Mouse (Mus musculus) mouse embryonic stem cell (cell line): ENCODE data around the gene Furin.

Experiments used
- in situ Hi-C, 2 experiments: fragments of 300-500 bp; cut with MboI; formaldehyde crosslinking; loops; 1 replicate in 1 of 2; 3 replicates in 1 of 2; pipeline ENCODE4 v1.14.3; 2019 to 2020; ENCODE audit warnings: low sequenced_read_pairs in 2 of 2, low pct_unique_long_range_greater_than_20kb in 1 of 2, mixed read lengths in 1 of 2; ENCODE audit not compliant: unreplicated experiment in 1 of 2

Furin gene

DNA sequence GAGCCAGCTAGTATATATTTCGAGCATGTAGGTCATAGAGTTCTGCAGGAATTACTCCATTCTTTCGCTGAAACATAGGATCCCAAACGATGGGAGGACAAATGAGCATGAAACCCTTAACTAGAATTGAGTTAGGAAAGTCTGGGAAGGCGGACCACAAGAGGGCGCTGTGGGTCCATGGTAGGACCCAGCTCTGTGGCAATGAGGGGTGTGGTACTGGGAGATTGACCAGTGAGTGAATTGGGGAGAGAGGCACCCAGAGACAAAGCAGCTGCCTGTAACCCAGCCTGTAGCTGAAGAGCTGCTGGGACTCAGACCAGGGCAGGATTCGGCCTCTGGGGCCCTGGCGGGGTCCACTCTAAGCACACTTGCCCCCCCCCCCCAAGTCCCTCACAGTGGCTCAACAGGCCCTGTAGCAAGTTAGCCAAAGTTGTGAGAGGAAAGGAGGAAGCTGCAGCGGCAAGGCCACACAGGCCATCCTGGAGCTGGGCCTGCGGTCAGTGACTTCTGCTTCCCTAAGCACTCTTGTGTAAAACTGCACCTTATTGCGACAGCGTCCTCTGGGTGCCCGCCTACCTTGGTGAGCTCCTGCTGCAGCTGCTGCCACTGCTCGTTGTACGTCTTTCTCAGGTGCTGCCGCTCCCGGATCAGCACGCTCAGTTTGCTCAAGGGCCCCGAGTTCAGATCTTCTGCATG lies 18.9 kb downstream of the Furin start:
- in situ Hi-C loops: loop anchor here (5.0 to 25.0 kb wide), 4 partner anchors 191 to 476 kb away; partner anchors contain the start of gene Zscan2 (in 1 of the 2)

DNA sequence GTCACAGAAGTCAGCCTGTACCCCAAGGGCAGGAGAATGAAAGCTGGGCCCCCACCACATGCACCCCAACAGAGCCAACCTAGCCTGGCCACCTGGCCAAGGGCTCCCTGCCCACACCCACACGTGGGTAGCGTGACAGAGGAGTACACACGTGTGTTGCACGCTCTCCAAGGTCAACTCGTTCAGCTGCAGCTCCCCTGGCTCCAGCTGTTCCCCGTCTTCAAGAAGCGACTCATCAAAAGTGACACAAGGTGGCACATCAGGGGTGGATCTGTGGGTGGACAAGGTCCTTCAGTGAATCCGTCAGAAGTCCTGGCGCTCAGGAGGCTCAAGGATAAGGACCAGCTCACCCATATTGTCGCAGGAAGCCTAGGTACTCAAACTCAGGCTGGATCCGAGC lies 22.3 kb downstream of the Furin start:
- in situ Hi-C loops: loop anchor here in 1 of 2 experiments (10.0 to 25.0 kb wide), 2 partner anchors 202 to 479 kb away; partner anchors contain the start of gene Zscan2

DNA sequence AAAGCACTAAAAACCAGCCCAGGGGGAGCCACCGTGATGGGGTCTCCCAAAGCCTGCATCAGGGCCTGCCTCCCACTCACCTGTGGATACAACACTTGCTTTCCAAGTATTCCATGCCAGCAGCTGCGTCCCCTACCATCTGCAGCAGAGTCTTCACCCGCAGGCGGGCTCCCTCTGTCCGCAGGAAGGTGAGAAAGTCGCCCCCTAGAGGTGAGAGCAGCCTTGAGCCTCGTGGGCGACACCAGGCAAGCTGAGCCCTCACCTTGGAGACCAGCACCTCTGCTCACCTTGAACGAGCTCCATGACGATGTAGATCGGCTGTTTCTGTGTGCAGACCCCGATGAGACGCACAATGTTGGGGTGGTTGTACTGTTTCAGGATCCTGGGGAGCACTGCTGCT lies 25.7 kb downstream of the Furin start:
- in situ Hi-C loops: loop anchor here (5.0 to 25.0 kb wide), 3 partner anchors 37 to 483 kb away; partner anchors contain the start of genes Hddc3 (in 1 of the 2), Unc45a (in 1 of the 2) and Zscan2 (in 1 of the 2)

DNA sequence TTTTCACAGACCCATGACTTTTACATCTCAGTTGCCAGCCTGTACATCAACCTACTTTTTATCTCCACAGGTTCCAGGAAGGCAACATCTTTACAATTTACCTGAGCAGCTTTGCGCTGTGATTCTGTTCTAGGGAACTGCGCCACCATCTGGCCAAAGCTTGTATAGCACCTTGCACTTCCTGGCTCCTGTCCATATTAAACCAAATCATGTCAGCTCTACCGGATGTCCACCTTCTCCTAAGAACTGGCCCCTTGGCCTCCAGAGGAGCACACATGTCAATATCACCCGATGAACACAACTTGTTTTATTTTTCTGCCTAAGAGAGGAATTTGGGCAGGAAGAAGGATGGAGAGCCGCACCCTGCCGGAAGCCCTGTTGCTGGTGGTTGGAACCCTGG lies 27.8 kb downstream of the Furin start:
- in situ Hi-C loops: loop anchor here (5.0 to 25.0 kb wide), 3 partner anchors 35 to 485 kb away; partner anchors contain the start of genes Hddc3 (in 1 of the 2), Unc45a (in 1 of the 2) and Zscan2 (in 1 of the 2)

DNA sequence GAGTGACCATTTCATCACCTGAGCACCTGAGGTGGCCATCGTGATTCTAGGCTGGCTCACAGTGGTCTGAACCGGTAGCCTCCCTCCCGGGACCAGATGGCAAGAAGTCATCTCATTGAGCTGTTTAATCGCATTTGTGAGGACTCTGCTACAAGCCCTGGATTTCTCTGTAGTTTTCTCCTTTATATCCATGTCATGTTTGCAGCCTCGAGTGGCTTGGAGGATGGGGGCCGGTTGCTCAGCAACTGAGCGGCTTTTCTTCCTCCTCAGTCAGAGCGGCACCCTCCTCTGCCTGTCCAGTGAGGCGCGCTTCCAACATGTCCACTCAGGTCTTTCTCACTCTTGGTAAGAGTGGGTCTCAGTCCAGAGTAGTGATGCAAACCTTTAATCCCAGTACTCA lies 29.0 kb downstream of the Furin start:
- in situ Hi-C loops: loop anchor here (5.0 to 25.0 kb wide), 3 partner anchors 34 to 486 kb away; partner anchors contain the start of genes Hddc3 (in 1 of the 2), Unc45a (in 1 of the 2) and Zscan2 (in 1 of the 2)

DNA sequence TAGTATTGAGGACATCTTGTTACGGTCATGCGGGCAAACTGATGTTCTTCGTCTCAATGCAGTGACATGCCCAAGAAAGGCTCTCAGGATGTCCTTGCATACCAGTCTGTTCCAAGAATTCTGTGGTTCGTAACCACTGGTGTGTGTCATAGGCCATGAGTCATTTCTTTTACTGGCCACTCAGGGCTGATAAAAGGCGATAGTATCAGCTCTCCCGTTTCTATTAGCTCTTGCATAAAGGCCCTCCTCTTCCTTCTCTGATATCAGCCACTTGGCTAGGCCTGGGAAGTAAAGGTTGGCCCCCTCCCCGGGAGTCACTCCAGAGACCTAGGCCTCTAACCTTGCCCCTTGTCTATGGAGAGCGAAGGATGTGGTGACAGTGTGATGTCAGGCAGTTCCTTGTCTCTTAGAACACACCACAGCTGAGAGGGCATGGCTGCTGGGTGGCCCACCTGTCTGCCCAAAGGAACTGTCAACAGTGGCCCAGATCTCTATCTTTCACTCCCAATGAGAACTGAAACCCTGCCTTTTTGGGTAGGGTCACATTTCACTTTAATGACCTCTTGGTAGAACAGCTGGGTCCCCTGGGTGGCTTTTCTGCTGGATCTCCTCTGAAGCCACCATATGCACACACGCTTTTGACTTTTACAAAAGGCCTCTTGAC lies 29.7 kb downstream of the Furin start:
- in situ Hi-C loops: loop anchor here (5.0 to 25.0 kb wide), 3 partner anchors 33 to 487 kb away; partner anchors contain the start of genes Hddc3 (in 1 of the 2), Unc45a (in 1 of the 2) and Zscan2 (in 1 of the 2)

DNA sequence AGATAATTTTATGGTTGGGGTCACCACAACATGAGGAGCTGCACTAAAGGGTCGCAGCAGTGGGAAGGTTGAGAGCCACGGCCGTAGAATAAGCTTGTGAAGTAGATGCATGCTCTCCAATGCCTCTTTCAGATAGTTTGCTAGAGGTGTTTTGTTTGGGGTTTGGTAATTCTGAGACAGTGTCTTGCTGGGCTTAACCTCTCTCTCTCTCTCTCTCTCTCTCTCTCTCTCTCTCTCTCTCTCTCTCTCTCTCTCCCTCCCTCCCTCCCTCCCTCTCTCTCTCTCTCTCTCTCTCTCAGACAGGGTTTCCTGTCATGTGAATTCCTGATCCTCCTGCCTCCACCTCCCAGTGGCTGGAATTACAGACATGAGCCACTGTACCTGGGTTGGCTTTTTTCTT lies 30.5 kb downstream of the Furin start:
- in situ Hi-C loops: loop anchor here (5.0 to 25.0 kb wide), 3 partner anchors 32 to 488 kb away; partner anchors contain the start of genes Hddc3 (in 1 of the 2), Unc45a (in 1 of the 2) and Zscan2 (in 1 of the 2)

DNA sequence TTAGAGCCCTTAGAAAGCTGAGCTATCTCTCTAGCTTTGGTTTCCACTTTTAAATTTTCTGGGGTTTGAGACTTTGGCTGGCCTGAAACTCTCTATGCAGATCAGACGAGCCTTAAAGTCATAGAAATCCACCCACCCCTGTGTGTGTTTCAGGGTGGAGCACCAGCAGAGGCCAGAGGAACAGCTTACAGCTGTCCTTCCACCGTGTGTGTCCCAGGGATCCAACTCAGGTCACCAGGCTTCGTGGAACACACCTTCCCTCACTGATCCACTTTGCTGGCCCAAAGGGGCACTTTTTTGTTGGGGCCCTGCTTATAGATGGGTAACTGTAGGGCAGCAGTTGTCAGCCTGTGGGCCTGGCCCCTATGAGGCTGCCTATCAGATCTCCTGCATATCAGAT lies 31.0 kb downstream of the Furin start:
- in situ Hi-C loops: loop anchor here (10.0 kb wide), 1 partner anchor 229 kb away; no protein-coding TSS in a partner anchor

DNA sequence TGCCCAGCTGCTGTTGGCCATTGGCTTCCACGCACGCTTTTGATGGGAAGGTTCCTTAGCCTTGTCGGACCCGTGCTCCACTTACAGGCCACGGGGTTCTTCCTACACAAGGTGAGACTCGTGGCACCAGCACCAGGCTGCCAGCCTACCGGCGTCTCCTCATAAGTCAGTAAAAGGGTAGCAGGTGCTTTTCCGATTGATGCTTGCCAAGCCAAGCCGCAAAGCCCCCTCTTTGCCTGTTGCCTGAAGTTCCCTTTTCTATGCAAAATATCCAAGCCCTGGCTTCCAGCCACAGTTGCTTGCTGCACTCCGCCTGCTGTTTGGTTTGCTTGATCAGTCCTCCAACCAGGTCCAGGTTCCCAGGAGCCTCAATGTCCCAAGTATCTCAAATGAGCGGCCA lies 31.4 kb downstream of the Furin start:
- in situ Hi-C loops: loop anchor here (10.0 kb wide), 1 partner anchor 229 kb away; no protein-coding TSS in a partner anchor

DNA sequence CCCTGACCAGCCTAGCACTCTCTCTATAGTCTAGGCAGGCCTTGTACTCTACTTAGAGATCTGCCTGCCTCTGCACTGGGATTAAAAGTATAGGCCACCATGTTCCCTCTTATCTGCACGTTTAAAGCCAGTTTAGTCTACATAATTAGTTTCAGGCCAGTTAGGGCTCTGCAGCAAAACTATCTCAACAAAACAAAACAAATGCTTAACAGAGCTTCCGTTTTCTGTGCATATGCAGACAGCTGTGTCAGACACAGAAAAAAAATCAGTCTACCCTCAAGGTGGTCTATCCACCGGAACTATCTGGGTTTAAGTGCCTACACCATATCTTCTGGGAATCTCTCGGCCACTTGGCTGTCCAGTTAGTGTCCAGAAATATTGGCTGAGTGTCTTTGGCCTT lies 31.9 kb downstream of the Furin start:
- in situ Hi-C loops: loop anchor here (10.0 kb wide), 1 partner anchor 229 kb away; no protein-coding TSS in a partner anchor

DNA sequence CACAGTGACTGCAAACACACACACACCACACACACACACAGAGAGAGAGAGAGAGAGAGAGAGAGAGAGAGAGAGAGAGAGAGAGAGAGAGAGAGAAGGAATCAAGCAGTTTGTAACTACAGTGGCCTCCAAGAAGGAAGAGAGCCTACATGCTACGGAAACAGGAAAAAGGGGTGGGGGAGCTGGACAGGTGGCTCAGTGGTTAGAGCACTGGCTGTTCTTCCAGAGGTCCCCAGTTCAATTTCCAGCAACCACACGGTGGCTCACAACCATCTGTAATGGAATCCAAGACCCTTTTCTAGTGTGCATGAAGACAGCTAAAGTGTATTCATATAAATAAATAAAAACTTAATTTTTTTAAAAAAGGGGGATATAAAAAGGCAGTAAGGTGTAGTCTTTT lies 32.6 kb downstream of the Furin start:
- in situ Hi-C loops: loop anchor here (10.0 kb wide), 1 partner anchor 228 kb away; no protein-coding TSS in a partner anchor

DNA sequence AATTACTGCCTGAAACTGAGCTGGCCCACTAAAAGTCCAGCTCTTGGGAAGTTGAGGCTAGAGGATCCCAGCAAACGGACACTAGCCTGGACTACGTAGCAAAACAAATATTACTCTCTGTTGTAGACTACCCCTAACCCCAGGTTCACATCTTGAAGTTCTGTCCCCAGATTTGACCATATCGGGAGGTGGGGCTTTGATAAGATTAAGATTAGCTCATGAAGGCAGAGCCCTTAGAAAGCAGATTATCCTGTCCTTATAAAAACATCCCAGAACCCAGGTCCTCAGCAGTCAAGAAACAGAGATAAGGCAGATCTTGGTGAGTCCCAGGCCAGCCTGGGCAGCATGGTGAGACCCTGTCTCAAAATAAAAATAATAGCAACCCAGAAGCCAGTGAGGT lies 33.1 kb downstream of the Furin start:
- in situ Hi-C loops: loop anchor here (10.0 kb wide), 1 partner anchor 227 kb away; no protein-coding TSS in a partner anchor

DNA sequence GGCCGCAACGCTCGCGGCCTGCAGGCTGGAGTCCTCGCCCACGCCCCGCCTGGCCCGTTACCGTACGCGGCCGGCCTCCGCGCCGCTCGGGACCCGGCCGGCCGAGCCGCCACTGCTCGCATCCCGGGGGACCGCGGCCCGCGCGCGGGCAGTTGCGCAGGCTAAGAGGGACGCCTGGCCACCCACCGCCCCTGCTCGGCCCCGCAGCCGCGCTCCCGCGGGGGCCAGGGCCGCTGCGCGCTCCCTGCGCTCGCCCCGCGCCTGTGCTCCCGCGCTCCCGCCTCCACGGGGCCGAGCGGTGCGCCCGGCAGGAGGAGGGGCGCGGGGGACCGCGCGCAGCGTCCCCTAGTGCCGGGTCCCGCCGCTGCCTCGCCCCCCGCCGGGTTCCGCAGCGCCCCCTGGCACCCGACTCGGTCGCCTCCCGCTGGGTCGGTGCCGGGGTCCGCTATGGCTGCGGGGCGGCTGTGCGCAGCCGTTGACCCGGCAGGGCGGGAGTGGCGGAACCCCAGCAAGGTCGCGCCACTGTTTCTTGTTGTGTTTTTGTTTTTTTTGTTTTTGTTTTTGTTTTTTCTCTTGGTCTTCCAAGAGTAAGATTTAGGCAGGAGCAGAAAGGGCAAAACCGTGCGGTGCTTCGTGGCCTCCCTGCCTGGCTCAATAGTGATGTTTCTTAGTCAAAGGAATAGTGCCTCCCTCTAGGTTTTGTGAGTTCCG lies 34.0 kb downstream of the Furin start, which contains the start of gene Man2a2:
Man2a2 (minus strand) TSS at position 335 of the 711 bp plus-strand sequence.
- in situ Hi-C loops: loop anchor here (10.0 kb wide), 1 partner anchor 226 kb away; no protein-coding TSS in a partner anchor

DNA sequence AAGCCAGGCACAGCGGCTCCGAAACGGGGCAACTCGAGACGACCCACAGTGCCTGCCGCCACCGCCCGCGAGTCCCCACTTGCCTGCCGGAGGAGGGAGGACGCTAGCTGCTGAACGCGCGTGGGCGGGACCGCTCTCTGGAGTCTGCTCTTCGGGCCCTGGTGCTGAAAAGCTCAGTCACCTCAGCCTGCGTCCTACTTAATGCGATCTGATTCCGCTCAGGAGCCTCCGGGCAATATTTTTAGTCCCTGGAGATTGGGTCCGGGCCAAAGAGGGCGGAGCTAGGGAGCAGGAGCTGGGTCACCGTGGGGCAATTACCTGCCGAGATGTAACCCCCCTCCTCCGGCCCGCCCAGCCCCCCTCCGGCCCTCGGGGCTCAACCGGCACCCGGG lies 34.6 kb downstream of the Furin start:
- in situ Hi-C loops: loop anchor here (10.0 kb wide), 1 partner anchor 226 kb away; no protein-coding TSS in a partner anchor

DNA sequence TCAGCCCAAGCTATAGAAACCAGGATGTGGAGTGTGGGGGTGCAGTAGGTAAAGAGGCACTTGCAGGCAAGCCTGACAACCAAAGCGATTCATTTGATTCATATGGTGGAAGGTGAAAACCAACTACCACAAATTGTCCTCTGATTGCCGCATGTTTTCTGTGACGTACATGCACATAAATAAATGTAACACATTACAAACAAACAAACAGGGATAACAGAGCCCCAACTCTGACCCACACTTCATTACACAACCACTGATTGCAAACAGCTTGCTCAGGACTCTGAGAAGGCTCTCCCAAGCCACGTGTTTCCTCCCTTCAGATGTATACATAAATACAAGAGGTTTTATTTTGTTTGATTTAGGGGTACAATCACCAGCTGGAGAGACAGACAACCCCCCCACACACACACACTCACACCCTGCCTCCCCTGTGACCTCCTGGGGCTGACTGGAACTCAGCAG lies 35.2 kb downstream of the Furin start:
- in situ Hi-C loops: loop anchor here (10.0 kb wide), 1 partner anchor 225 kb away; no protein-coding TSS in a partner anchor

DNA sequence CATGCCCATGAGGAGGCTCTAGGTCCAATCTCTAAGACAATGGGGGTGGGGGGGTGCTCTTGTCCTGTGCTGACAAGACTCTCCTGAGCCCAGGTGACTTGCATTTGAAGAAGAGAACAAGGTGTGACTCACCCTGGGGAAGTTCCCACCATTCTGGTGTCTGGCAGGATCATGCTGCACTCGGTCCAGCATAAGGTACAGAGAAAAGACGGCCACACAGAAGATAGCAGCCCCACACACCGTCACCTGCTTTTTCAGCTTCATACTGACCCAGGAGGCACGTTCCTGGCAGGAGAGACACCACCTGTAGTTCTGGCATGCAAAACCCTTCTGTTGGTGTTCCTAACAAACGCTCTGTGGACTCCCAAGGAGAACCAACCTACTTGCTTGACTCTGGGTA lies 35.8 kb downstream of the Furin start:
- in situ Hi-C loops: no loop called here

DNA sequence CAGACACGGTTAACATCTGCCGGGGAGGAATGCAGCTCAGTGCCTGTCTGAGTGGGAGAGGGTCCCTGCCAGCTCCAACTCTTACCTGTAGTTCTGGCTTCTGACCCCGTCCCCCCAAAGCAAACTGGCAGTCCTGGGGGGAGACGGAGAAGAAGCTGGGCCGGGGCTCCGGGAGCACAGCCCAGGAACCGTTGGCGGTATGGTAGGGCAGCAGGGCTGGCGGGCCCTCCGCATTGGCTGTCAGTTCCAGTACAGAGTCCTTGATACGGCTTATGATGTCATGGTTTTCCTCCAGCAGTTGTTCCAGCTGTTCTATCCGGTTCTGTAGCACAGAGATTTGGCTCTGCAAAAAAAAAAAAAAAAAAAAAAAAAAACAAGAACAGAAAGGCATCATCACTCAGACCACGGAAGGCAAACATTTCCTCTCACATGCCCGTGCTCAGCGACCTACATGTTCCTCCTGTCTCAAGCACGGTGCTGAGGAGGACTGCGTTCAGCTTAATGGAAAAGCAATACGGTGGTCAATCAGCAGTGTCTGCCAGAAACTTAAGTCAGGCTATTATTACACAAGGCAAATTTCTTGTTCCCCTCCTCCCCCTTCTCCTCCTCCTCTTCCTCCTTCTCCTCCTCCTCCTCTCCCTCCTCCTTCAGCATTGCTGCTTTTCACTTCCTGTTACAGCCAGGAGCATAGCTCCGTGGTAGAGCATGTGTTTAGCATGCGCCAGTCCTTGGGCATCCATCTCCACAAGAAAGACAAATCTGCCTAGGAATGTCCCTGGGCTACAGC lies 36.4 kb downstream of the Furin start:
- in situ Hi-C loops: no loop called here
